Mouse (Mus musculus) intestine, embryonic 16.5 days (tissue): ENCODE data around the gene Gm20388. TPM values are rescaled to one million over a fixed set of nuclear protein-coding genes. Genes with fewer than 3 reads are reported as not detected.

ENCODE experiments used
- ATAC-seq: fragments of 200-750 bp; cut with Nextera tagmentation; 2 replicates; pipeline ENCODE4 v1.8.0; 2017; ENCODE audit warnings: moderate TSS enrichment, moderate library complexity
- H3K27ac ChIP-seq: fragments of 300-500 bp; sonication (generic); 2 replicates; pipeline ENCODE4 v1.5.1; 2014; ENCODE audit warnings: mild to moderate bottlenecking, low read length
- H3K27me3 ChIP-seq: fragments of 300-500 bp; sonication (generic); replicated peaks from 2 replicates; pipeline ENCODE4 v1.6.1; 2014; ENCODE audit warnings: low read length, control low read depth, mixed read lengths; ENCODE audit not compliant: control insufficient read depth, insufficient read depth
- H3K36me3 ChIP-seq: fragments of 300-500 bp; sonication (generic); 2 replicates; pipeline ENCODE4 v1.6.1; 2014; ENCODE audit warnings: low read length, control low read depth; ENCODE audit not compliant: control insufficient read depth, insufficient read depth
- H3K4me1 ChIP-seq: fragments of 300-500 bp; sonication (generic); 2 replicates; pipeline ENCODE4 v1.6.1; 2014; ENCODE audit warnings: low read length, control low read depth, mixed read lengths; ENCODE audit not compliant: control insufficient read depth, insufficient read depth
- H3K4me2 ChIP-seq: fragments of 300-500 bp; sonication (generic); 2 replicates; pipeline ENCODE4 v1.6.1; 2014; ENCODE audit warnings: low read depth, low read length, control low read depth
- H3K4me3 ChIP-seq: fragments of 300-500 bp; sonication (generic); 2 replicates; pipeline ENCODE4 v1.5.1; 2014; ENCODE audit warnings: mild to moderate bottlenecking, low read length
- H3K9ac ChIP-seq: fragments of 300-500 bp; sonication (generic); 2 replicates; pipeline ENCODE4 v1.6.1; 2014; ENCODE audit warnings: low read depth, low read length
- H3K9me3 ChIP-seq: fragments of 300-500 bp; sonication (generic); 2 replicates; pipeline ENCODE4 v1.6.1; 2016; ENCODE audit warnings: low read length, control low read depth; ENCODE audit not compliant: control insufficient read depth
- WGBS: fragments of 180-500 bp; shearing (Covaris S2); extraction: QIAGEN DNeasy Blood & Tissue Kit; methylation state at CpG from one replicate; pipeline ENCODE4 v1.1.7; 2014; 5-methylcytosine and 5-hydroxymethylcytosine counted together
- polyA plus RNA-seq: library from polyadenylated mRNA; unstranded; fragments of >200 nt; fragmentation: Nextera tagmentation; extraction: Ambion mirVana; gene quantifications from 2 replicates; pipeline ENCODE4 v1.2.1, GENCODE M21; 2015

Gene Gm20388
- polyA plus RNA-seq, 1 experiment from 2014 or later = 5.8 TPM

DNA sequence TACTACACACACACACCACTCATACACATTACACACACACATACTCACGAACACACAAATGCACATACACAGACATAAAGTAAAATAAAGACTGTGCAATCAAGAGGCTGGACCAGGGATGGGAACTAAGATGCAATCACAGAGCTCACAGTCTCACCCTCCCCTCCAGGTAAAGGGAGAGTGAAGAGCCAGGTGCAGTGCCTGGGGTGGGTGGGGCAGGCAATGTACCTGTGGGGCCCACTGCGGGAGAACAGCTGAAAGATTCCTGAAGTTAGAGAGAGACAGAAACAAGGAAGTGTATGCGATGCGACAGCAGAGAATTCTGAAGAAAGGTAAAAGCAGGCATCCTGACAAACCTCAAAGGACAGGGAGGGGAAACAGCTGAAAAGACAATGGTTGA, 3884.1 kb downstream of the Gm20388 start:
- Histone ChIP-seq H3K9ac (no peak overlapping the region), H3K27ac (peak overlapping the region; percentile 78), H3K9me3 (no peaks in the 10 kb centered on the region), H3K4me1 (peaks cover 18% of the 10 kb centered on the region), H3K4me3 (no peak overlapping the region), H3K36me3 (no peaks in the 10 kb centered on the region), H3K27me3 (no peaks in the 10 kb centered on the region), H3K4me2 (no peak overlapping the region)
- peak; percentile 72 for ATAC-seq
- 67% methylated on average over 4 of the region's 4 CpGs for WGBS

DNA sequence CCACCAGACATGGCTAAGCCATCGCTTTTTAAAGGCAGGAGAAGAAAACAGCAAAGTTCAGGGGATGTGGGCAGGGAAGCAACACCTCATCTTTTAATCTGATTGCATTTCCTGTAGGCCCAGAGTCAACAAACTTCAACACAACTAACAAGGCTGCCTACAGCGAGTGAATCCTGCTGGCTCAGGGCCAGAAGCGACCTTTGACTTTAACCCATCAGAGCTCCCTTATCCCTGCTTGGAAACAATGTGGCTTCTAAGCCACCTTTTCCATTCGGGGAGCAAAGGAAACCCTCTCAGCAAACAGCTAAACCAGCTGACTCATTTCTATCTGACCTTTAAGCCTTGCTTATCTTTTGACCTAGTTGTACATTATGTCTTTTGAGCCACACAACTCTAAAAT, 3886.1 kb downstream of the Gm20388 start:
- peaks cover 18% of the 10 kb centered on the region for H3K4me1 ChIP-seq
- no peak overlapping the region for H3K4me2 ChIP-seq
- no peak overlapping the region for H3K9ac ChIP-seq
- H3K27ac ChIP-seq = peak overlapping the region; percentile 73
- ATAC-seq = peak; percentile 85
- no peak overlapping the region for H3K4me3 ChIP-seq
- H3K36me3 ChIP-seq = no peaks in the 10 kb centered on the region
- H3K9me3 ChIP-seq = no peaks in the 10 kb centered on the region; the same call in 1 of the 2 replicates
- 42% methylated on average over 4 of the region's 4 CpGs for WGBS
- no peaks in the 10 kb centered on the region for H3K27me3 ChIP-seq

DNA sequence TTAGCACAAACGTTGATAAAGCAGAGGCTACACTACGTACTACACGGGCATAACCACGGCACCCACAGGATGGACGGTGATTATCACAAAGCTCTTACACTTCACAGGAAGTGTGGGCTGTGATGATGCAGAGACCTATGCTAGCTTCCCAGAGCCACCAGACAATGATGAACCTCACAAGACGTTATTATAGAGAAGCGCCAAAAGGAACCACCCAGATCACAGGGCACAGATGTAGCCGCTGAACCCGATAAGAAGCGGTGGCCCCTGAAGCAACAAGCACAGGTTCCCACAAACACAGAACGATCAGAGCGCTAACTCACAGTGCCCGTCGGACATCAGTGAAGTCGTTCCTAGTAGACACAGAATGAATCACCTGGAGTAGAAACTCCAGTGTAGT, 3887.3 kb downstream of the Gm20388 start:
- Histone ChIP-seq H3K27ac (no peak overlapping the region), H3K4me3 (no peak overlapping the region), H3K4me1 (peaks cover 18% of the 10 kb centered on the region), H3K9me3 (no peaks in the 10 kb centered on the region; the same call in 1 of the 2 replicates), H3K9ac (no peak overlapping the region), H3K27me3 (no peaks in the 10 kb centered on the region), H3K36me3 (no peaks in the 10 kb centered on the region), H3K4me2 (no peak overlapping the region)
- ATAC-seq = no peak; the same call in 1 of the 2 replicates
- 87% methylated on average over 15 of the region's 15 CpGs for WGBS

DNA sequence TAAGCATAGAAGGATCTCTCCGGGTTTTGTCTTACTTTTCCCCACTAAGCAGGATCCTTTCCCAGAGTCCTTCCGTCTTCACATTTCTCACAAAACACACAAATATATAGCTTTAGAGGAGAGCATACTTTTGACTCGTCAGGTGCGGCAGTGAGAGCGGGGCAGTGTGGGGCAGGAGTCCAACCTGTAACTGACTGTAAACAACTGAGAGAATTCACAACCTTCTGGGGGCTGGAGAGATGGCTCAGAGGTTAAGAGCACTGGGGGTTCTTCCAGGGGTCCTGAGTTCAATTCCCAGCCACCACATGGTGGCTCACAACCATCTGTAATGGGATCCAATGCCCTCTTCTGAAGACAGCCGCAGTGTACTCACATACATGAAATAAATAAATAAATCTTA, 3888.8 kb downstream of the Gm20388 start:
- Histone ChIP-seq H3K9ac (0 out of 2 replicates have a peak overlapping the region, but pooled peaks have one; percentile 14), H3K36me3 (no peaks in the 10 kb centered on the region), H3K27ac (peak overlapping the region; percentile 4; the same call in 1 of the 2 replicates), H3K4me2 (no peak overlapping the region), H3K27me3 (no peaks in the 10 kb centered on the region), H3K4me3 (no peak overlapping the region), H3K4me1 (peaks cover 12% of the 10 kb centered on the region), H3K9me3 (no peaks in the 10 kb centered on the region; the same call in 1 of the 2 replicates)
- ATAC-seq = no peak
- 70% methylated on average over 6 of the region's 6 CpGs for WGBS

DNA sequence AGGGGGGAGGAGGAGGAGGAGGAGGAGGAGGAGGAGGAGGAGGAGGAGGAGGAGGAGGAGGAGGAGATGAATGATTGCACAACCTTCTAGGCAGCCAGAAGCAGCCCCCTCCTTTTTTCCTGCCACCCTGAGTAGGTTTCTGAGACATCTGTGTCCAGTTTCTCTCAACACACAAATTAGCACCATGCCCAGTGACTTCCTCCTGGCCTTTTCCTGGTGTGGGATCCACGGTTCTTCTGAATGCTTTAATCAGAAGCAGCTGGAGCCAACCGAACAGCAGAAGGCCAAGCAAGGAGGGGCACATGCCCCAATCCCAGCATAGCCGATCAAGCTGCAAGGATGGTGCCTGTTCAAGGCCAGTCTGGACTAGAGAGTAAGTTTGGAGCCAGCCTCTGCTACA, 3889.2 kb downstream of the Gm20388 start:
- ATAC-seq = no peak
- Histone ChIP-seq H3K9ac (no peak overlapping the region), H3K9me3 (no peaks in the 10 kb centered on the region; the same call in 1 of the 2 replicates), H3K27me3 (no peaks in the 10 kb centered on the region), H3K4me1 (peaks cover 8% of the 10 kb centered on the region; the same call in 1 of the 2 replicates), H3K36me3 (no peaks in the 10 kb centered on the region), H3K4me3 (no peak overlapping the region), H3K27ac (no peak overlapping the region), H3K4me2 (no peak overlapping the region)
- 50% methylated on average over 3 of the region's 3 CpGs for whole genome bisulfite sequencing

DNA sequence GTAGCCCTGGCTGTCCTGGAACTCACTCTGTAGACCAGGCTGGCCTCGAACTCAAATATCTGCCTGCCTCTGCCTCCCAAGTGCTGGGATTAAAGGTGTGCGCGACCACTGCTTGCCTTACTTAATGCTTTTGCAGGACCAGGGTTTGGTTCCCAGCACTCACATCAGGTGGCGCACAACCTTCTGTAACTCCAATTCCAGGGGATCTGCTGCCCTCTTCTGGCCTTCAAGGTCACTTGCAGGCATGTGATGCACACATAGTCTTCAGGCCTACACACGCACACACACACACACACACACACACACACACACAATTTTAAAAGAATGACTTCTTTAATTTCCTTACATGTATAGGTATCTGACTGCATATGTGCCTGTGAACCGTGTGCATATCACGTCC, 3890.2 kb downstream of the Gm20388 start:
- Histone ChIP-seq H3K4me2 (no peak overlapping the region), H3K36me3 (no peaks in the 10 kb centered on the region), H3K9ac (no peak overlapping the region), H3K27me3 (no peaks in the 10 kb centered on the region), H3K27ac (no peak overlapping the region), H3K9me3 (no peaks in the 10 kb centered on the region; the same call in 1 of the 2 replicates), H3K4me1 (peaks cover 11% of the 10 kb centered on the region; the same call in 1 of the 2 replicates), H3K4me3 (no peak overlapping the region)
- 91% methylated on average over 7 of the region's 7 CpGs for WGBS
- no peak for ATAC-seq

DNA sequence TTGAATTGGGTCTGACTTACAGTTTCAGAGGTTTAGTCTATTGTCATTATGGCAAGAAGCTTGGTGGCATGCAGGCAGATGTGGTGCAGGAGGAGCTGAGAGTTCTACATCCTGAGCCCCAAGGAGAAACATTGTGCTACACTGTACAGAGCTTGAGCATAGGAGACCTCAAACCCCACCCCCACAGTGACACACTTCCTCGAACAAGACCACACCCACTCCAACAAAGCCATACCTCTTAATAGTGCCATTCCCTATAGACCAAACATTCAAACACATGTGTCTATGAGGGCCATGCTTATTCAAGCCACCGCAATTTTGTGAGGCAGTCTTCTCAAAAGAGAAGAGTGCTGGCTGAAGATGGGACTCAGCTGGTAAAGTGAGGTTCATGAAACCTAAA, 3890.9 kb downstream of the Gm20388 start:
- Histone ChIP-seq H3K4me1 (peaks cover 12% of the 10 kb centered on the region; the same call in 1 of the 2 replicates), H3K27ac (no peak overlapping the region), H3K4me2 (no peak overlapping the region), H3K9ac (no peak overlapping the region), H3K9me3 (no peaks in the 10 kb centered on the region; the same call in 1 of the 2 replicates), H3K4me3 (no peak overlapping the region), H3K27me3 (no peaks in the 10 kb centered on the region), H3K36me3 (no peaks in the 10 kb centered on the region)
- no peak for ATAC-seq
- 93% methylated on average over 2 of the region's 2 CpGs for WGBS

DNA sequence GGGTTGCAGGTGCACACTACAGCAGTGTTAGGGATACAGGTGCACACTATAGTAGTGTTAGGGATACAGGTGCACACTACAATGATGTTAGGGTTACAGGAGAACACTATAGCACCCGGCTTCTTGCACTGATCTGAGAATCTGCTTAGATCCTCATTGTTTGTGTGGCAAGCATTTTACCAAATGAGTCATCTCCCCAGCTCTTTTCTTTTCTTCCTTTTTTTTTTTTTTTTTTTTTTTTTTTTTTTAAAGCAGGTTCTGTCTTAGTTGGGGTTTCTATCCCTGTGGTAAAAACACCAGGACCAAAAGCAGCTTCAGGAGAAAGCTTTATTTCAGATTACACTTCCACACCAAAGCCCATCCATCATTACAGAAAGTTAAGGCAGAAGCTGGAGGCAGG, 3893.0 kb downstream of the Gm20388 start:
- Histone ChIP-seq H3K4me2 (no peak overlapping the region), H3K9ac (no peak overlapping the region), H3K9me3 (no peaks in the 10 kb centered on the region; the same call in 1 of the 2 replicates), H3K27me3 (no peaks in the 10 kb centered on the region), H3K4me1 (peaks cover 30% of the 10 kb centered on the region), H3K27ac (no peak overlapping the region), H3K36me3 (no peaks in the 10 kb centered on the region), H3K4me3 (no peak overlapping the region)
- WGBS = 74% methylated on average over 1 of the region's 1 CpGs
- no peak for ATAC-seq

DNA sequence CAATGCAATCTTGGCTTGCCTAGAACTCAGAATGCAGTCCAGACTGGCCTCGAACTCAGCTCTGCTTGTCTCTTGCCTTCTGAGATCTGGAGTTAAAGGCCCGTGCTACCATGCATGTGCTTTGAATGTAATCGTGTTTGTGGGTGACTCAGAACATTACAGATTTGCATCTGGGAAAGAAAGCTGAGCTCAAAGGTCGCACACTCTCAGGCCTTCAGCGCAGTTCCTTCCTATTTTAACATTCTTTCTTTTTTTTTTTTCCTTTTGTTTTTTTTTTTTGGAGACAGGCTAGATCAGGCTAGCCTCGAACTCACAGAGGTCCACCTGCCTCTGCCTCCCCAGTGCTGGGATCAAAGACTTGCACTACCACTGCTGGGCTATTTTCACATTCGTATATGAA, 3893.9 kb downstream of the Gm20388 start:
- H3K27ac ChIP-seq = peak overlapping the region; percentile 88; the same call in 1 of the 2 replicates
- no peaks in the 10 kb centered on the region; the same call in 1 of the 2 replicates for H3K9me3 ChIP-seq
- no peak overlapping the region for H3K4me2 ChIP-seq
- H3K4me3 ChIP-seq = no peak overlapping the region
- no peak for ATAC-seq
- 79% methylated on average over 7 of the region's 7 CpGs for WGBS
- H3K9ac ChIP-seq = no peak overlapping the region
- H3K4me1 ChIP-seq = peaks cover 29% of the 10 kb centered on the region
- no peaks in the 10 kb centered on the region for H3K27me3 ChIP-seq
- no peaks in the 10 kb centered on the region for H3K36me3 ChIP-seq

DNA sequence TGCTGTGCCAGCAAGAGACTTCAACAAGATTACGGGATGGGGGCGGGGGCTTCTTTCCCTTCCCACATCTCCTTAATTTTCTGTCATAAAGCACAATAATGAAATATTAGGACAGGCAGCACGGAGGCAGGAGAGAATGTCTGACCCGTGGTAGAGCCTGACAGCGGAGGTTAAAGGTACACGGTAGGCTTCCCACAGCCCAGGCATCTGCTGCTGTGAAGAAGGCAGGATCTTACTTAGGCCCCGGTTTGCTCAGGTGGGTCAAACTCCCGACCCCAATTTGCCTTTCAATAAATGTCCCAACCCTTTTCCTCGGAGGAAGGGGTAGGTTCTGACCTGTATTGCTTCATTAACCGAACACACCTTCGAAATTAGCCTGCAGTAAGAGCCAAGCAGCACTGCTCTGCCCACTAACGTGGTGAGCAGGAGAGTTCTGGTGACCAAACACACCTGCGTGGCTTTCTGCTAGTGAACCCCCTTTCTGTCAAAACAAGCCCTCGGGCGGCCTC, 3894.6 kb downstream of the Gm20388 start:
- H3K36me3 ChIP-seq = no peaks in the 10 kb centered on the region
- H3K27ac ChIP-seq = peak overlapping the region; percentile 88
- peak overlapping the region; percentile 93 for H3K9ac ChIP-seq
- peak; percentile 46 for ATAC-seq
- WGBS = 16% methylated on average over 15 of the region's 15 CpGs
- H3K4me1 ChIP-seq = peaks cover 29% of the 10 kb centered on the region
- no peaks in the 10 kb centered on the region for H3K27me3 ChIP-seq
- no peaks in the 10 kb centered on the region; the same call in 1 of the 2 replicates for H3K9me3 ChIP-seq
- peak overlapping the region; percentile 82 for H3K4me3 ChIP-seq
- H3K4me2 ChIP-seq = peak overlapping the region; percentile 79
